Mouse (Mus musculus) heart, adult 2 months (tissue): Measurements from ENCODE around the gene Nudt8. TPM values are rescaled to one million over a fixed set of nuclear protein-coding genes. Genes with fewer than 3 reads are reported as not detected.
"Not testable (repeated sequence)": the region's sequence is repeated elsewhere in the genome, so short reads cannot be mapped to it uniquely, and the experiment has no call there.

ENCODE experiments used
- DNase-seq, 2 experiments: peaks; one replicate each; pipeline ENCODE4 v3.0.0; 2021
- H3K27ac ChIP-seq: fragments of 200-600 bp; 2 replicates; pipeline ENCODE4 v1.8.1; 2022
- H3K27me3 ChIP-seq: fragments of 200-500 bp; 2 replicates; pipeline ENCODE4 v1.6.1; 2012; ENCODE audit warnings: mild to moderate bottlenecking, low read length, inconsistent platforms, mixed read lengths; ENCODE audit not compliant: control insufficient read depth, insufficient read depth
- H3K36me3 ChIP-seq: fragments of 200-500 bp; 2 replicates; pipeline ENCODE4 v1.6.1; 2012; ENCODE audit warnings: low read length, inconsistent platforms; ENCODE audit not compliant: control insufficient read depth, insufficient read depth
- H3K4me1 ChIP-seq: fragments of 200-500 bp; 2 replicates; pipeline ENCODE4 v1.6.1; 2011; ENCODE audit warnings: low read length; ENCODE audit not compliant: control insufficient read depth, insufficient read depth
- H3K4me3 ChIP-seq: fragments of 200-600 bp; 2 replicates; pipeline ENCODE4 v1.8.1; 2022
- H3K79me2 ChIP-seq: fragments of 200-500 bp; replicated peaks from 2 replicates; pipeline ENCODE4 v1.6.1; 2012; ENCODE audit warnings: mild to moderate bottlenecking, inconsistent platforms, low read length, moderate library complexity, mixed read lengths; ENCODE audit not compliant: control insufficient read depth, insufficient read depth
- H3K9ac ChIP-seq: fragments of 200-500 bp; 2 replicates; pipeline ENCODE4 v1.6.1; 2012; ENCODE audit warnings: low read depth, mild to moderate bottlenecking, control low read depth, inconsistent platforms, low read length, mixed read lengths
- CTCF ChIP-seq: fragments of 200-600 bp; IDR thresholded peaks from 2 replicates; pipeline ENCODE4 v1.8.1; 2022; ENCODE audit warnings: antibody characterized with exemption, mild to moderate bottlenecking, moderate library complexity
- EP300 ChIP-seq: fragments of 200-500 bp; IDR thresholded peaks from 2 replicates; pipeline ENCODE4 v1.6.1; 2011; ENCODE audit warnings: low read depth, low read length, control low read depth; ENCODE audit not compliant: insufficient read depth
- POLR2A ChIP-seq: fragments of 200-500 bp; IDR thresholded peaks from 2 replicates; pipeline ENCODE4 v1.6.1; 2011; ENCODE audit warnings: mild to moderate bottlenecking, low read depth, low read length, control low read depth; ENCODE audit not compliant: insufficient read depth
- WGBS: fragments of 180-500 bp; shearing (Covaris S2); methylation state at CpG from one replicate; pipeline ENCODE4 v1.1.7; 2018; 5-methylcytosine and 5-hydroxymethylcytosine counted together
- intact Hi-C: fragments of 180-260 bp; cut with DNase I; formaldehyde crosslinking; loops from one replicate; pipeline ENCODE4 v1.15.1; 2025
- polyA plus RNA-seq: library from polyadenylated mRNA; depleted of rRNA; stranded (reverse); fragments of >200 nt; gene quantifications from 2 replicates; pipeline ENCODE4 v1.2.3, GENCODE M21; 2012
- total RNA-seq, 2 experiments: library from RNA; stranded (reverse); gene quantifications; 2 replicates each; pipeline ENCODE4 v1.2.3; 2021

Gene Nudt8
- total and polyA plus RNA-seq, 3 experiments: 61.9 to 149 (median 136) TPM

GRCm38 (mm10) chr19:3958470-3958869 lies 41.9 kb upstream of the Nudt8 start, which contains the start of gene Aldh3b3:
Gene Aldh3b3, plus strand, starts transcription at chr19:3958645.
- no peaks in the 10 kb centered on the region for H3K4me1 ChIP-seq
- TF ChIP-seq EP300: 0 out of 2 replicates have a peak, but pooled peaks have one; percentile 16
- TF ChIP-seq CTCF: no peak
- DNase-seq: peak in 1 of 2 experiments; percentile 21
- H3K4me3 ChIP-seq: no peak within 1 kb of the TSS
- H3K36me3 ChIP-seq: no peaks in the 10 kb centered on the region
- H3K27ac ChIP-seq: no peak within 1 kb of the TSS
- 40% methylated on average over 4 of the region's 4 CpGs for WGBS
- no peak within 1 kb of the TSS for H3K9ac ChIP-seq
- intact Hi-C loops: no loop called here
- no peaks in the 10 kb centered on the region for H3K79me2 ChIP-seq
- no peaks in the 10 kb centered on the region for H3K27me3 ChIP-seq

GRCm38 (mm10) chr19:3959030-3959429 lies 41.4 kb upstream of the Nudt8 start:
- Histone ChIP-seq H3K4me1 (no peaks in the 10 kb centered on the region), H3K27ac (no peak overlapping the region), H3K36me3 (no peaks in the 10 kb centered on the region), H3K79me2 (no peaks in the 10 kb centered on the region), H3K27me3 (no peaks in the 10 kb centered on the region), H3K4me3 (no peak overlapping the region), H3K9ac (no peak overlapping the region)
- no peak for DNase-seq
- intact Hi-C loops: no loop called here
- TF ChIP-seq EP300 (no peak), POLR2A (no peak), CTCF (no peak)

- no peak for TF ChIP-seq POLR2A
- TF ChIP-seq EP300: no peak
- no peak for TF ChIP-seq CTCF
- no peak overlapping the region for H3K4me3 ChIP-seq
- H3K4me1 ChIP-seq: no peaks in the 10 kb centered on the region
- no peaks in the 10 kb centered on the region for H3K27me3 ChIP-seq
- no peaks in the 10 kb centered on the region for H3K79me2 ChIP-seq
- no peak overlapping the region for H3K27ac ChIP-seq
- intact Hi-C loops: no loop called here
- H3K9ac ChIP-seq: no peak overlapping the region
- no peaks in the 10 kb centered on the region for H3K36me3 ChIP-seq
- 78% methylated on average over 5 of the region's 5 CpGs for WGBS
- no peak for DNase-seq
Observed at GRCm38 (mm10) chr19:3960211-3960610, 40.2 kb upstream of the Nudt8 start.

GRCm38 (mm10) chr19:3961805-3962204 lies 38.6 kb upstream of the Nudt8 start:
- WGBS: 72% methylated on average over 6 of the region's 6 CpGs
- intact Hi-C loops, H3K36me3 ChIP-seq: not testable (repeated sequence)

GRCm38 (mm10) chr19:3962469-3962868 lies 37.9 kb upstream of the Nudt8 start:
- 19% methylated on average over 2 of the region's 2 CpGs for WGBS
- Histone ChIP-seq H3K4me3 (no peak overlapping the region), H3K27ac (no peak overlapping the region), H3K79me2 (no peaks in the 10 kb centered on the region), H3K27me3 (no peaks in the 10 kb centered on the region), H3K36me3 (no peaks in the 10 kb centered on the region), H3K9ac (no peak overlapping the region), H3K4me1 (no peaks in the 10 kb centered on the region)
- TF ChIP-seq CTCF (peak; percentile 41), POLR2A (no peak)
- DNase-seq: no peak
- intact Hi-C loops: no loop called here

More at GRCm38 (mm10) chr19:3961805-3962204, 38.6 kb upstream of the Nudt8 start:
- H3K27me3 ChIP-seq, H3K4me3 ChIP-seq, H3K4me1 ChIP-seq, DNase-seq, H3K27ac ChIP-seq, H3K79me2 ChIP-seq, H3K9ac ChIP-seq: not testable (repeated sequence)

- 61% methylated on average over 4 of the region's 4 CpGs for WGBS
- no peak overlapping the region for H3K4me3 ChIP-seq
- H3K79me2 ChIP-seq: no peaks in the 10 kb centered on the region
- H3K36me3 ChIP-seq: no peaks in the 10 kb centered on the region
- TF ChIP-seq POLR2A: no peak
- TF ChIP-seq CTCF: no peak
- TF ChIP-seq EP300: no peak
- no peak overlapping the region for H3K9ac ChIP-seq
- no peak overlapping the region for H3K27ac ChIP-seq
- no peaks in the 10 kb centered on the region for H3K27me3 ChIP-seq
- H3K4me1 ChIP-seq: no peaks in the 10 kb centered on the region
- intact Hi-C loops: no loop called here
- no peak for DNase-seq
Observed at GRCm38 (mm10) chr19:3964030-3964429, 36.4 kb upstream of the Nudt8 start.
